Mouse (Mus musculus): ENCODE results near the gene Ddx54. TPM values are rescaled to one million over a fixed set of nuclear protein-coding genes. Genes with fewer than 3 reads are reported as not detected.

The Ddx54 gene
- total and polyA plus RNA-seq, 2 experiments from 2014 or later = 31.9 to 37.3 TPM

DNA sequence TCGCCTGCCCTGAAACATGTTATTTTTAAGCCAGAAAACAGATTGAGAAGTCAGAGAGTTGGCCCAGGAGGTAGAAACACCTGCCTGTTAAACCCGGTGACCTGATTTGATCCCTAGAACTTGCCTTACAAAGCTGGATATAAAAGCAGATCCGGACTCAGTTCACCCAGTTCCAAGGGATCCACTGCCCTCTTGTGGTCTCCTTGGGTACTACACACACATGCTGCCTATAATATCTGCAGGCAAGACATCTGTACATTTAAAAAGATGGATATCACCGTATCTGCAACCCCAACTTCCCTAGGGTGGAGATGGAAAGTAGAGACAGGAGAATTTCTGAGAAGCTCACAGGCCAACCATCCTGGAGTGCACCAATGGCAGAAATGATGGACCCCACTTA, 3.4 kb downstream of the Ddx54 start:
- DNase-seq (ENCODE audit: low spot score) (peak; percentile 59), ATAC-seq (no peak)
- WGBS = 97% methylated on average over 4 of the region's 4 CpGs

DNA sequence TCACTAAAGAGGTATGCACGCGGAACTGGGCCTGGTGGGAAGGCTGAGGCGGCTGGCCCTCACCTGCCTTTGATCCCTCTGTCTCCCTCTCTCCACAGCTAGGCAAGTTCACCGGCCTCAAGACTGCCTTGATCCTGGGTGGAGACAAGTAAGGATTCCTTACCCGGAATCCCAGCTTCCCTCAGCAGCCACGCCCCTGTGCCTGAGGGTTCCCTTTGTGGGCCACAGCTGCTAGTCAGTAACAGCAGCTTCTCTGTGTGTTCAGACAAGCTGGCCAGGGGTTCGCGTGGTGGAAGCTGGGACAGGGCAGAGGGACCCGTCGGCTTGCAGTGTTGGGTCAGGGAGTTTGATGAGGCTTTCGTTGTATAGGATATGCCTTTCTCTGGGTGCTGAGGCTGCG, 6.2 kb downstream of the Ddx54 start:
- H3K36me3 ChIP-seq (ENCODE audit: insufficient read depth, low read length) = peaks cover 34% of the 10 kb centered on the region
- H3K27ac ChIP-seq = no peak overlapping the region
- peaks cover 4% of the 10 kb centered on the region; the same call in 1 of the 2 replicates for H3K4me1 ChIP-seq (ENCODE audit: insufficient read depth, low read length)
- no peak for TF ChIP-seq CTCF (IDR thresholded peaks at IDR 0.05; ENCODE audit: low read depth)
- no peak for ATAC-seq
- no peaks in the 10 kb centered on the region for H3K27me3 ChIP-seq (ENCODE audit: insufficient read depth, low read length)
- DNase-seq (ENCODE audit: low spot score) = no peak
- WGBS = 90% methylated on average over 12 of the region's 12 CpGs
- H3K4me2 ChIP-seq (ENCODE audit: low read depth, low read length) = no peak overlapping the region
- no peaks in the 10 kb centered on the region for H3K9me3 ChIP-seq (ENCODE audit: low read length)
- no peak overlapping the region for H3K9ac ChIP-seq (replicated peaks; ENCODE audit: low read length)
- no peak overlapping the region for H3K4me3 ChIP-seq (ENCODE audit: low read length)

More for the DNA sequence above, 3.4 kb downstream of the Ddx54 start:
- Histone ChIP-seq H3K9me3 (ENCODE audit: low read length) (no peaks in the 10 kb centered on the region), H3K27ac (no peak overlapping the region), H3K36me3 (ENCODE audit: insufficient read depth, low read length) (peaks cover 23% of the 10 kb centered on the region), H3K27me3 (ENCODE audit: insufficient read depth, low read length) (no peaks in the 10 kb centered on the region), H3K4me3 (ENCODE audit: low read length) (no peak overlapping the region), H3K4me2 (ENCODE audit: low read depth, low read length) (no peak overlapping the region), H3K4me1 (ENCODE audit: insufficient read depth, low read length) (peaks cover 13% of the 10 kb centered on the region), H3K9ac (replicated peaks; ENCODE audit: low read length) (no peak overlapping the region)
- peak; percentile 74 for TF ChIP-seq CTCF (IDR thresholded peaks at IDR 0.05; ENCODE audit: low read depth)

DNA sequence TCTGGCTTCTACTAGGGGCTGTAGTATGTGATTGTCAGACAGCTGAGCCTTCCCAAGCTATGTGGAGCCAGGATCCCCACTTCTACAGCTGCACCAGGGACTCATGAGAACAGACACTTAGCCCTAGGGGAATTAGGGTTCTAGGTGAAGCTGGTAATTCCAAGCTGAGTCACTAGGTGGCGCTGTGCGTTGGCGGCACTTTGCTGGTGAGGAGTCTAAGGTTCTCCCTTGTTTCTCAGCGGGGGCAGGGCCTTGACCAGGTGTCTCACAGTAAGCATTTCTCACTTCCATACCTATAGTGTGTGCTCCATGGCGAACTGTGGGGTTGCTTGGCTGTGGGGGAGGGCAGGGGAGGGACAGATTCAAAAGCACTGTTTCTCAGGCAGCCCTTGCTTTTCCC, 6.7 kb downstream of the Ddx54 start:
- H3K27me3 ChIP-seq (ENCODE audit: insufficient read depth, low read length) = no peaks in the 10 kb centered on the region
- H3K4me1 ChIP-seq (ENCODE audit: insufficient read depth, low read length) = no peaks in the 10 kb centered on the region
- no peaks in the 10 kb centered on the region for H3K9me3 ChIP-seq (ENCODE audit: low read length)
- H3K27ac ChIP-seq = no peak overlapping the region
- peaks cover 38% of the 10 kb centered on the region for H3K36me3 ChIP-seq (ENCODE audit: insufficient read depth, low read length)
- no peak overlapping the region for H3K4me2 ChIP-seq (ENCODE audit: low read depth, low read length)
- H3K4me3 ChIP-seq (ENCODE audit: low read length) = no peak overlapping the region
- peak; percentile 66 for DNase-seq (ENCODE audit: low spot score)
- 18% methylated on average over 5 of the region's 5 CpGs for WGBS
- ATAC-seq = no peak
- no peak overlapping the region for H3K9ac ChIP-seq (replicated peaks; ENCODE audit: low read length)
- TF ChIP-seq CTCF (IDR thresholded peaks at IDR 0.05; ENCODE audit: low read depth) = peak; percentile 85

DNA sequence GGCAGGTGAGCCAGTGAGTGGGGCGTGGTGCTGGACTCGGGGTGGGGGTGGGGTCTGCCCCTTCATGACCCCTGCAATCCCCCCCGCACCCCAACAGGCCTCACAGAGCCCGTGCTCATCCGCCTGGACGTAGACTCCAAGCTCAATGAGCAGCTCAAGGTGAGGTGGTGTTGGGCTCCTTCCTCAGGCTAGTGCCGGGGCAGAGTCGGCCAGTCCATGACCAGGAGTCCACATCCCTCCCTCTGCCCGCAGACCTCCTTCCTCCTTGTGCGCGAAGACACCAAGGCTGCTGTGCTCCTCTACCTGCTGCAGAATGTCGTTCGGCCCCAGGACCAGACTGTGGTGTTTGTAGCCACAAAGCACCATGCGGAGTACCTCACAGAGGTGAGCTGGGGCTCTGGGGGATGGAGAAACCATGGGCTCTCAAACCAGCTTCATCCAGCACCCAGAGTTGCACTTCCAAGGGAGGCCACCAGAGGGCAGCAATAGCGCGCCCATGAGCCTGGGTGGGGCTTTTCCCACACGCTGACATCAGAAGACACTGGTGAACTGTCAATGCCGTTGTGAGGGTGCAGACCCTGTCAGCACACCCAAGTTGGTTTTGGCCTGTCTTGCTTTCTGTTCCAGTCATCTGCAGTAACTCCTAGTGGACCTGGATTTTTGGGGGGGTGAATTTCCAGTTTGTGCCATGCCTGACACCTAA, 8.0 kb downstream of the Ddx54 start:
- H3K36me3 ChIP-seq (ENCODE audit: insufficient read depth, low read length) = peaks cover 47% of the 10 kb centered on the region
- no peaks in the 10 kb centered on the region for H3K4me1 ChIP-seq (ENCODE audit: insufficient read depth, low read length)
- H3K9me3 ChIP-seq (ENCODE audit: low read length) = no peaks in the 10 kb centered on the region
- no peak overlapping the region for H3K9ac ChIP-seq (replicated peaks; ENCODE audit: low read length)
- DNase-seq (ENCODE audit: low spot score) = peak; percentile 85
- 70% methylated on average over 18 of the region's 18 CpGs for WGBS
- no peaks in the 10 kb centered on the region for H3K27me3 ChIP-seq (ENCODE audit: insufficient read depth, low read length)
- no peak overlapping the region for H3K4me2 ChIP-seq (ENCODE audit: low read depth, low read length)
- ATAC-seq = peak; percentile 38; the same call in 1 of the 2 replicates
- H3K4me3 ChIP-seq (ENCODE audit: low read length) = no peak overlapping the region
- TF ChIP-seq CTCF (IDR thresholded peaks at IDR 0.05; ENCODE audit: low read depth) = peak; percentile 99
- no peak overlapping the region for H3K27ac ChIP-seq

DNA sequence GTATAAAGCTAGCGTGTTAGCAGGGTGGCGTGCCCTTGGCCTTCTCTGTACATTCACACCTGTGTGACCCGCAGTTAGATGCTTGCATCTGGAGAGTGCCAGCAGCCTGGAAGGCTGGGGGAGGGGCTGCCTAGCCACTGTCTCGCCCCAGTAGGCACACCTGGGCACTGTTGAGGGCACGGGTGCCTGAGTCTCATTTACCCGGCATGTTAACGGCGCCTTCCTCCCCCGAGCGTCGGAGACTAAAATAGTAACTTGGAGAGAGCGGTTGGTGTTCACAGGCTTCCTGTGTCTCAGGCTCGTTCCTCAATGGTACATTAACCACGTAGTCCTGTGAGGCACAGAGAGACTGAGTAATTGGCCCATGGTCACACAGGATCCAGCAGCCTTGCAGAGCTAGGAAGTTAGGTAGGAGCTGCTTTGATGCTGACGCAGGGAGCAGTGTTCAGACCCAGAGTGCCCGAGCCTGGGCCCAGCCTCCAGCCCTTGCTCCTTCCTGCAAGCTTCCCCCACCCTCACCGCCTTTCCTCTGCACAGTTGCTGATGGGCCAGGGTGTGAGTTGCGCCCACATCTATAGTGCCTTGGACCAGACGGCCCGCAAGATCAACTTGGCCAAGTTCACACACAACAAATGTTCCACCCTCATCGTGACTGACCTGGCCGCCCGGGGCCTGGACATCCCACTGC, 8.7 kb downstream of the Ddx54 start:
- DNase-seq (ENCODE audit: low spot score) = no peak
- 88% methylated on average over 23 of the region's 23 CpGs for WGBS
- Histone ChIP-seq H3K4me3 (ENCODE audit: low read length) (no peak overlapping the region), H3K4me2 (ENCODE audit: low read depth, low read length) (no peak overlapping the region), H3K27me3 (ENCODE audit: insufficient read depth, low read length) (no peaks in the 10 kb centered on the region), H3K4me1 (ENCODE audit: insufficient read depth, low read length) (no peaks in the 10 kb centered on the region), H3K9ac (replicated peaks; ENCODE audit: low read length) (no peak overlapping the region), H3K9me3 (ENCODE audit: low read length) (no peaks in the 10 kb centered on the region), H3K36me3 (ENCODE audit: insufficient read depth, low read length) (peaks cover 54% of the 10 kb centered on the region), H3K27ac (no peak overlapping the region)
- ATAC-seq = no peak
- no peak for TF ChIP-seq CTCF (IDR thresholded peaks at IDR 0.05; ENCODE audit: low read depth)

DNA sequence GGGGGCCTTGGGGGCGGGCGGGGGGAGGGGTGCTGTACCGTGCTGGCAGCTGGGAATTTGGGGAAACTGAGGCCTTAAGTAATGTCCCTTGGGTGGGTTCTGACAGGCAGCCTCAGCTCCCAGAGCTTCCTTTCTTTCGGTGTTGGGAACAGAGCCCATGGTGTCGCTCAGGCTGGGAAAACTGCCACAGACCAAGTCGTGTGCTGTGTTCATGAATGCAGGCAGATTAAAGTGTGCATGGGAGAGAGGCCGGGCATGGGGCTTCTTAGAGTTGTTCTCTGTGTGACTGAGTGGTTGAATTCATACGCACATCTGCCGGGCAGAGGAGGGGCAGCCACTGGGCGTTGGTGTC, 9.3 kb downstream of the Ddx54 start:
- peaks cover 57% of the 10 kb centered on the region for H3K36me3 ChIP-seq (ENCODE audit: insufficient read depth, low read length)
- TF ChIP-seq CTCF (IDR thresholded peaks at IDR 0.05; ENCODE audit: low read depth) = no peak
- H3K27me3 ChIP-seq (ENCODE audit: insufficient read depth, low read length) = no peaks in the 10 kb centered on the region
- no peak overlapping the region for H3K4me3 ChIP-seq (ENCODE audit: low read length)
- ATAC-seq (no peak), DNase-seq (ENCODE audit: low spot score) (peak; percentile 53)
- H3K4me1 ChIP-seq (ENCODE audit: insufficient read depth, low read length) = no peaks in the 10 kb centered on the region
- H3K27ac ChIP-seq = peak overlapping the region; percentile 15; the same call in 1 of the 2 replicates
- no peak overlapping the region for H3K9ac ChIP-seq (replicated peaks; ENCODE audit: low read length)
- H3K4me2 ChIP-seq (ENCODE audit: low read depth, low read length) = no peak overlapping the region
- H3K9me3 ChIP-seq (ENCODE audit: low read length) = no peaks in the 10 kb centered on the region
- WGBS = 65% methylated on average over 10 of the region's 10 CpGs

Data from hindbrain, postnatal 0 days (tissue).